Mouse (Mus musculus): Measurements from ENCODE around the gene Adssl1. TPM values are rescaled to one million over a fixed set of nuclear protein-coding genes. Genes with fewer than 3 reads are reported as not detected.
A peak's percentile ranks its signal among the peaks of the same experiment; 100 is the strongest.

Gene Adssl1
- polyA plus RNA-seq, 1 experiment from 2014 or later, result 81.7 TPM

- peaks cover 77% of the 10 kb centered on the region for H3K4me1 ChIP-seq (replicated peaks)
- H3K4me2 ChIP-seq, result peak overlapping the region; percentile 64
- H3K9ac ChIP-seq, result peak overlapping the region; percentile 33
- H3K27ac ChIP-seq (ENCODE audit: poor library complexity, severe bottlenecking), result peak overlapping the region; percentile 93
- H3K4me3 ChIP-seq, result peak overlapping the region; percentile 20
- 21% methylated on average over 5 of the region's 5 CpGs for WGBS
- ATAC-seq (ENCODE audit: insufficient number of reproducible peaks, low FRiP score), result peak; percentile 84
- H3K27me3 ChIP-seq (replicated peaks), result no peaks in the 10 kb centered on the region
- H3K36me3 ChIP-seq, result peaks cover 91% of the 10 kb centered on the region
- H3K9me3 ChIP-seq (replicated peaks), result no peaks in the 10 kb centered on the region
Measured at GRCm38 (mm10) chr12:112660576-112661326, 40.9 kb downstream of the Adssl1 start.

DNA sequence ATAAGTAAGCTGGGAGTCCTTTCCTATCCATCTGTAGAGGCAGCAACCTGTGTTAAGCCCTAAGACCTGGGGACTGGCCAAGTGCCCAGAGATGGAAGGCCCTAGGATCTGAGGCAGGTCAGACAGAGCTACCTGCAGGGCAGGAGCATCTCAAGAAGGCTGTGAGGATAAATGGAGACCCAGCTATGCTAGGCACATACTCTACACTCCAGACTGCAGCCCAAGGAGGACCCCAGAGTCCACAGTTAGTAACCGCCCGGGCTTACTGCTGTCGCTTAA lies 41.4 kb downstream of the Adssl1 start:
- Histone ChIP-seq H3K9ac (peak overlapping the region; percentile 33), H3K4me3 (no peak overlapping the region), H3K4me1 (replicated peaks) (peaks cover 79% of the 10 kb centered on the region), H3K4me2 (peak overlapping the region; percentile 64), H3K9me3 (replicated peaks) (no peaks in the 10 kb centered on the region), H3K27ac (ENCODE audit: poor library complexity, severe bottlenecking) (peak overlapping the region; percentile 93), H3K36me3 (peaks cover 91% of the 10 kb centered on the region), H3K27me3 (replicated peaks) (no peaks in the 10 kb centered on the region)
- no peak; the same call in 1 of the 2 replicates for ATAC-seq (ENCODE audit: insufficient number of reproducible peaks, low FRiP score)
- WGBS, result 55% methylated on average over 3 of the region's 3 CpGs

DNA sequence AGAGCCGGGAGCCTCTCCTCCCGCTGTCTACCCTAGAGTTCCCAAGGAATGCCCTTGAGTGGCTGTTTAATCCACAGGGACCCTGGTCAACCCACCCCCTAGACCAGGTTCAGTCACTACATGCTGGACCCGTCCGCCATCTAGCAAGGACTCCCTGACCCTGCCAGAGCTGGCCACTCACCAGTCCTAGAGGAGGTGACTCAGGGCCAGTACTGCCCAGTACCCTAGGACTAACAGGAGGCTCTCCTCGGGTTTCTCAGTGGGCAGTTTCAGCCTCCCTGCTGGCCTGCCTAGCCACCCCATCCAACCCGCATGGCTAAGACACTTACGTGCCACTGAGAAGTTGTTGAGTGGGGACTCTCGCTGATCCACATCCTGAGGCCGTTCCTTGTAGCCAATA lies 42.0 kb downstream of the Adssl1 start:
- peak overlapping the region; percentile 93 for H3K27ac ChIP-seq (ENCODE audit: poor library complexity, severe bottlenecking)
- no peak overlapping the region for H3K4me3 ChIP-seq
- peaks cover 91% of the 10 kb centered on the region for H3K36me3 ChIP-seq
- ATAC-seq (ENCODE audit: insufficient number of reproducible peaks, low FRiP score), result no peak
- no peaks in the 10 kb centered on the region for H3K27me3 ChIP-seq (replicated peaks)
- peaks cover 85% of the 10 kb centered on the region for H3K4me1 ChIP-seq (replicated peaks)
- H3K9ac ChIP-seq, result peak overlapping the region; percentile 33
- H3K9me3 ChIP-seq (replicated peaks), result no peaks in the 10 kb centered on the region
- peak overlapping the region; percentile 64 for H3K4me2 ChIP-seq
- WGBS, result 62% methylated on average over 9 of the region's 9 CpGs

DNA sequence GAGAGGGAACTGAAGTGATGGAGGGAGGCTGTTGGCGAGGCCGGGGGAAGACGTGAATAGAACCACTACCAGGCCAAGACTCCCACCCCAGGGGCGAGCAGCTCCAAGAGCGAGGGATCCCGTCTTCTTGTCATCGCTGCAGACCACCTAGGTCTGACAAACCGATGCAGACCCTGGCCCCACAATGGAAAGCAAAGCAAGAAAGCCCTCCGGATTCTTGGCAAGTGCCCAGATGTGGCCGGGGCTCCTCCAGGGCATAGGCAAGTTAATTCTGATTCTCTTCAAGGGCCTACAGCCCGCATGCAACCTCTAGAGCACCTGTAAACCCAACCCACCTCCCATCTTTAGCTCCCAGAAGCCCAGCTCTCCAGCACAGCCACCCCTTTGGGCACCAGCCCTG lies 43.5 kb downstream of the Adssl1 start:
- Histone ChIP-seq H3K27me3 (replicated peaks) (no peaks in the 10 kb centered on the region), H3K9me3 (replicated peaks) (no peaks in the 10 kb centered on the region), H3K27ac (ENCODE audit: poor library complexity, severe bottlenecking) (peak overlapping the region; percentile 93; the same call in 1 of the 2 replicates), H3K4me2 (no peak overlapping the region), H3K9ac (peak overlapping the region; percentile 33; the same call in 1 of the 2 replicates), H3K36me3 (peaks cover 91% of the 10 kb centered on the region), H3K4me1 (replicated peaks) (peaks cover 99% of the 10 kb centered on the region), H3K4me3 (no peak overlapping the region)
- 85% methylated on average over 11 of the region's 11 CpGs for WGBS
- ATAC-seq (ENCODE audit: insufficient number of reproducible peaks, low FRiP score), result no peak

DNA sequence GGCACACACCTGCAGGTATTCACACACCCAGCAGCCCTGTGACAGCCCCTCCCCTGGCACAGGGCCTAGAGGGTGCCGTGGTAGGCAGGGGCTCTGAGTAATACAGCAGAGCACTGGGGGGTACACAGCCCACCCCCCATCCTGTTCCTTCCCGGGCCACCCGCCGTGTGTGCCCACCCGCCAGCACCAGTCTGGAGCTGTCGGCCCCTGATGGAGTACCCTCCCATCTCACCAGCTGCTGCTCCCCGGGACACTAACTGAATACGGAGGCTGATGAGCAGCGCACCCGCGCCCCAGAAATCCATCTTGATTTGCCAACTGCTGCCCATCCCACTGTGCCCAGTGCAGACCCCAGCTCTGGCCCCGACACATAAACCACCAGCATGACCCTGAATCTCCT lies 43.9 kb downstream of the Adssl1 start:
- no peak for ATAC-seq (ENCODE audit: insufficient number of reproducible peaks, low FRiP score)
- peak overlapping the region; percentile 93 for H3K27ac ChIP-seq (ENCODE audit: poor library complexity, severe bottlenecking)
- no peak overlapping the region for H3K4me2 ChIP-seq
- no peaks in the 10 kb centered on the region for H3K27me3 ChIP-seq (replicated peaks)
- peaks cover 91% of the 10 kb centered on the region for H3K36me3 ChIP-seq
- 95% methylated on average over 12 of the region's 12 CpGs for WGBS
- no peaks in the 10 kb centered on the region for H3K9me3 ChIP-seq (replicated peaks)
- peak overlapping the region; percentile 33; the same call in 1 of the 2 replicates for H3K9ac ChIP-seq
- no peak overlapping the region for H3K4me3 ChIP-seq
- peaks cover 100% of the 10 kb centered on the region for H3K4me1 ChIP-seq (replicated peaks)

DNA sequence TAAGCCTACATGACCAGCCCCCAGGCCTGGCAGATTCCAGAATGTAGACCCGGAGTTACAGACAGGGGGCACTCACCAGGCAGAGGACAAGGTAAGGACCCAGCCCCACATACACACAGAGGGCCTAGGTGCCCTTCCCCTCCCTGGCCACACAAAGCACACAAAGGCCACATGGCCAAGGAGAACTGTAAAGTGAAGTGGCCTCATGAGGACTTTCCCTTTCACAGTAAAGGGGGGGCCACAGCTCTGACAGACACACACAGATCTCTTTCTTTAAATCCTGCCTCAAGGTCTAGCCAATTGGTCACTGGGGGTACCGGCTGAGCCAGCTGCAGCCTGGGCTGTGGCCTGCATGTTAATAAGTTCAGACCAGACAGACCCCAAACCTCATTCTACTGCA lies 44.3 kb downstream of the Adssl1 start:
- peaks cover 100% of the 10 kb centered on the region for H3K4me1 ChIP-seq (replicated peaks)
- peak overlapping the region; percentile 33; the same call in 1 of the 2 replicates for H3K9ac ChIP-seq
- H3K27ac ChIP-seq (ENCODE audit: poor library complexity, severe bottlenecking), result peak overlapping the region; percentile 88
- WGBS, result 47% methylated on average over 2 of the region's 2 CpGs
- H3K9me3 ChIP-seq (replicated peaks), result no peaks in the 10 kb centered on the region
- no peak overlapping the region for H3K4me2 ChIP-seq
- H3K27me3 ChIP-seq (replicated peaks), result no peaks in the 10 kb centered on the region
- H3K36me3 ChIP-seq, result peaks cover 91% of the 10 kb centered on the region
- no peak for ATAC-seq (ENCODE audit: insufficient number of reproducible peaks, low FRiP score)
- H3K4me3 ChIP-seq, result no peak overlapping the region

- WGBS, result 72% methylated on average over 5 of the region's 5 CpGs
- Histone ChIP-seq H3K4me2 (0 out of 2 replicates have a peak overlapping the region, but pooled peaks have one; percentile 42), H3K36me3 (peaks cover 91% of the 10 kb centered on the region), H3K27ac (ENCODE audit: poor library complexity, severe bottlenecking) (peak overlapping the region; percentile 88), H3K4me1 (replicated peaks) (peaks cover 100% of the 10 kb centered on the region), H3K9ac (peak overlapping the region; percentile 60; the same call in 1 of the 2 replicates), H3K9me3 (replicated peaks) (no peaks in the 10 kb centered on the region), H3K4me3 (no peak overlapping the region), H3K27me3 (replicated peaks) (no peaks in the 10 kb centered on the region)
- ATAC-seq (ENCODE audit: insufficient number of reproducible peaks, low FRiP score), result no peak
Measured at GRCm38 (mm10) chr12:112664656-112665055, 44.8 kb downstream of the Adssl1 start.

DNA sequence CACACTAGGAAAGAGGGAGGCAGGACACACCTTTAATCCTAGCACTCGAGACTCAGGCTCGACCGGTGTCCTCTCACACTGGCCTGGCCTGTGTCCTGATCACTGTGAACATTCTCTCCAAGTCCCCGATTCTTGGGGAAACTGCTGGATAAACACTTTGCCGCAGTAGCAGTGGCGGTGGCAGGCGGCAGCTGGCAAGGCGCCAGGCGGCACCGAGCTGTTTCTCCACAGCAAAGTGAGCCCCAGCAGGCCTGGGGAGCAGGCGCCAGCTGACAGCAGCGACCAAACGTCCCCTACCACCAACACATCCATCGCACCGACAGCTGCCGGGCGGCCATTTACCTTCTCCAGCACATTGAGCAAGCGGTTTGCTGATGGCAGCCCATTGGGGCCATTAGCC lies 45.6 kb downstream of the Adssl1 start:
- H3K27ac ChIP-seq (ENCODE audit: poor library complexity, severe bottlenecking), result peak overlapping the region; percentile 88
- H3K4me1 ChIP-seq (replicated peaks), result peaks cover 100% of the 10 kb centered on the region
- no peaks in the 10 kb centered on the region for H3K27me3 ChIP-seq (replicated peaks)
- H3K9ac ChIP-seq, result peak overlapping the region; percentile 60
- H3K4me3 ChIP-seq, result no peak overlapping the region
- H3K9me3 ChIP-seq (replicated peaks), result no peaks in the 10 kb centered on the region
- ATAC-seq (ENCODE audit: insufficient number of reproducible peaks, low FRiP score), result no peak
- 35% methylated on average over 18 of the region's 18 CpGs for WGBS
- H3K36me3 ChIP-seq, result peaks cover 92% of the 10 kb centered on the region
- H3K4me2 ChIP-seq, result peak overlapping the region; percentile 42

DNA sequence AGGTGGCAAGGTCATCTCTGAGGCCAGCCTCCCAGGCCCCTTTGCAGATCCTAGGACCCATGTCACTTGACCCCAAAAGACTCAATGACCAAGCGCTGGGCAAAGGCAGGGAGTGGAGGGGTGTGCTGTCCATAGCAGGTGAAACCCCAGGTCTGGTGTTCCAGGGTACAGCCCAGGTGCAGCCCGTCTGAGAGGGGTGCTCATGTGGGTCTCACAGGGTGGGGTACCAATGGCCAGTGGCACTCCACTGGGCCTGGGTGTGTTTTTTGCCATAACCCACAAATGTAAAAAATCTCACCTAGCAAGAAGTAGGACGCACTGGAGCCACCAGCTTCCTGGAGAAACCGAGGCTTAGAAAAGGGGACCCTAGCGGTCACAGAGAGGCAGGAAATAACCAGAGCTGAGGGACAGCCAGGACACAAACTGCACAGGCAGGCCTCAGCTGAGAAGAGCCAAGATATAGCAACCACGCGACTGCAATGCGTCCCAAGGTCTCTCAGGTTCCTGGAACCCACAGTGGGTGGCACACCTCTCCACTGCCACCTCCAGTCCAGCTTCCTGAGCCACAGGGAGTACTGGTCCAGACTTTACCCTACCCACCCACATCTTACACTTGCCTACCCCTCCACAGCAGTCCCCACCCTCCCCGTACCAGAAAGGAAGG lies 46.2 kb downstream of the Adssl1 start:
- H3K4me1 ChIP-seq (replicated peaks), result peaks cover 100% of the 10 kb centered on the region
- H3K36me3 ChIP-seq, result peaks cover 96% of the 10 kb centered on the region
- no peaks in the 10 kb centered on the region for H3K9me3 ChIP-seq (replicated peaks)
- no peak for ATAC-seq (ENCODE audit: insufficient number of reproducible peaks, low FRiP score)
- H3K27ac ChIP-seq (ENCODE audit: poor library complexity, severe bottlenecking), result peak overlapping the region; percentile 88
- no peak overlapping the region for H3K4me3 ChIP-seq
- H3K9ac ChIP-seq, result peak overlapping the region; percentile 36
- H3K27me3 ChIP-seq (replicated peaks), result no peaks in the 10 kb centered on the region
- peak overlapping the region; percentile 42 for H3K4me2 ChIP-seq
- WGBS, result 80% methylated on average over 9 of the region's 9 CpGs

DNA sequence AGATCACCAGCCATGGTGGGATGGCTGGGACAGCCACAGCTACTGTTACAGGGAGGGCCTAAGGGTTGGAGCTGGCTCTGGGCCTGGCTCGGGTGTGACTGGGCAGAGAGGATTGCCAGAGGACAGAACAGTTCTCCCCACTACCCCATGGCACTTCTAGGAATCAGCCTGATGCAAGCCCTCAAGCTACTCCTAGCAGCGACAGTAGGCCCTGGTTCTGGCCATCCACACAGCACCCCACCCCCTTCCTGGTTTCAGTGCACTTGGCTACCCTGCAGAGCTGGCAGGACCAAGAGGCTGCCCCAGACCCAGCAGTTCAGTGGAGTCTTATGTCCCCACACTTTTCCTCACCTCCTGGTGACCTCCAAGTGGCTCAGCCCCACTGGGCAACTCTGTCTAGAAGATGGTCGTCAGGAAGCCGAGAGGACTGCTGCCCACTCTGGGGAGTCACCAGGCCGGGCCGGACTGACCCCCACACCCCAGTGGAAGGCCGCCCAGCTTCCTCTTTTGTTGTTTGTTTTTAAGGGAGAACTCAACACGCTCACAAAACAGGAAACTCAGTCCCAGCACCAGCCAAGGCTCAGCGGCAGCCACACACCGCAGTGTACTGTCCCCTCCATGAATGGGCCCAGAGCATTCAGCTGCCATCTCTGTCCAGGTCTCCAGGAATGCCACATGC lies 47.9 kb downstream of the Adssl1 start:
- no peaks in the 10 kb centered on the region for H3K9me3 ChIP-seq (replicated peaks)
- H3K9ac ChIP-seq, result peak overlapping the region; percentile 54
- no peaks in the 10 kb centered on the region for H3K27me3 ChIP-seq (replicated peaks)
- ATAC-seq (ENCODE audit: insufficient number of reproducible peaks, low FRiP score), result no peak
- peaks cover 88% of the 10 kb centered on the region for H3K36me3 ChIP-seq
- 69% methylated on average over 10 of the region's 10 CpGs for WGBS
- H3K4me2 ChIP-seq, result no peak overlapping the region
- peak overlapping the region; percentile 88 for H3K27ac ChIP-seq (ENCODE audit: poor library complexity, severe bottlenecking)
- peaks cover 100% of the 10 kb centered on the region for H3K4me1 ChIP-seq (replicated peaks)
- H3K4me3 ChIP-seq, result no peak overlapping the region

DNA sequence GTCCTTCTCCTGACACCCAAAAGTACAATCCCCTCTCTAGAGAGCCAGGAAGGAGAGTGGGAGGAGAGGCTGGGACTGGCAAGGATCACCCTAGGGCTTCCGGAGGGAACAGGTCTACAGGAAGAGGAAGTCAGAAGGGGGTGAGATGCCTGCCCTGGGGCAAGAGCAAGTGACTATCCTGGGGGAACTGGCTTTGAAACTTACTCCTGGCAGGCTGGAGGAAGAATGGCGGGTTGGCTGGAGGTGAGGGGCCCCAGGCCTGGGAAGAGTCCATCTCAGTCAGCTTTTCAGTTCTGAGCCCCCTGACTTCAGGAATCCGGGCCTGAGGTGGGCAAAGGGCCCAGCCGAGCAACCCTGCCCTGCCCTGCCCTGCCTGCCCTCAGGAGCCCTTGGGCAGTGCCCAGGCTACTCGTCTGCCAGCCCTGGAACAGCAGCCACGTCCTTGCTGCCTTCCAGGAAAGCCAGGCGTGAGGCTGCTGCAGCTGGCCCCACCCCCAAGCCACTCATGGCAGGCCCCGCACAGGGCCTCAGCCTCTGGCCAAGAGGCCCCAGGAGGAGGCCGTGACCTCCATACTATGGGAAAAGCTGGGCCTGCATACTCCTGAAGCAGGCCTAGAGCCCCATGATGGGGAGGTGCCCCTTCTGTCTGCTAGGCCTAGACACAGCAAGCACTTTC lies 51.0 kb downstream of the Adssl1 start:
- Histone ChIP-seq H3K4me2 (peak overlapping the region; percentile 80), H3K27me3 (replicated peaks) (no peaks in the 10 kb centered on the region), H3K4me3 (peak overlapping the region; percentile 87), H3K27ac (ENCODE audit: poor library complexity, severe bottlenecking) (peak overlapping the region; percentile 99), H3K4me1 (replicated peaks) (peaks cover 85% of the 10 kb centered on the region), H3K9ac (peak overlapping the region; percentile 100), H3K36me3 (peaks cover 59% of the 10 kb centered on the region), H3K9me3 (replicated peaks) (no peaks in the 10 kb centered on the region)
- WGBS, result 26% methylated on average over 9 of the region's 9 CpGs
- no peak for ATAC-seq (ENCODE audit: insufficient number of reproducible peaks, low FRiP score)

Measured in heart, embryonic 12.5 days (tissue).